Comparison of ENCODE assay signal across 10 mouse cellular contexts in genomic region chr15:79400134-79400974, GRCm38 (mm10). TPM values are rescaled to one million over a fixed set of nuclear protein-coding genes. Genes with fewer than 3 reads are reported as not detected.
DNase-seq lines count a peak whose midpoint lies in the region; ATAC-seq and TF ChIP-seq lines count a peak whose summit lies in the region.
"Had no signal": no experiment of that assay in that cellular context is flagged by ENCODE, and none has a peak within 500 bp of the region (broad histone marks: within the 10 kb centered on the region; RNA-seq: fewer than 3 reads in every experiment).

No protein-coding gene starts in this region.

- peak; percentile 54 for DNase-seq in gastrocnemius, adult 2 months
- DNase-seq in gastrocnemius, postnatal 10 days: no peak
- DNase-seq in 416B (ENCODE audit: low read depth): peak; percentile 89
- DNase-seq in liver, embryonic 13.5 days: no peak
- DNase-seq in natural killer cell, adult 2 months (ENCODE audit: low spot score in 2 of 2): no peak
- no peak for DNase-seq in thymus, adult 18-20 months
- DNase-seq in adrenal gland, adult 2 months: no peak
- DNase-seq: right cerebral cortex, postnatal 25 days had no signal

- no peak for TF ChIP-seq POLR2A in embryonic fibroblast, embryonic 13.5 days (IDR thresholded peaks at IDR 0.05; ENCODE audit: low read depth, low read length)

- peaks cover 6% of the 10 kb centered on the region; the same call in 1 of the 2 replicates for H3K27me3 ChIP-seq in liver, embryonic 13.5 days

- peak overlapping the region; percentile 6; the same call in 1 of the 2 replicates for H3K4me2 ChIP-seq in liver, embryonic 13.5 days

- H3K4me1 ChIP-seq in embryonic fibroblast, embryonic 13.5 days (ENCODE audit: control insufficient read depth, insufficient read depth, low read length): peaks cover 22% of the 10 kb centered on the region
- H3K4me1 ChIP-seq in liver, embryonic 13.5 days (replicated peaks): peaks cover 66% of the 10 kb centered on the region

- no peaks in the 10 kb centered on the region for H3K36me3 ChIP-seq in liver, embryonic 13.5 days
- H3K36me3 ChIP-seq: G1E had no signal

- peak overlapping the region; percentile 99 for H3K27ac ChIP-seq in gastrocnemius, adult 2 months
- no peak overlapping the region; the same call in 1 of the 2 replicates for H3K27ac ChIP-seq in embryonic fibroblast, embryonic 13.5 days (ENCODE audit: insufficient read depth, low read length)
- H3K27ac ChIP-seq in liver, embryonic 13.5 days: no peak overlapping the region; the same call in 1 of the 2 replicates

- TF ChIP-seq CTCF in gastrocnemius, adult 2 months (IDR thresholded peaks at IDR 0.05): no peak
- TF ChIP-seq CTCF in embryonic fibroblast, embryonic 13.5 days (IDR thresholded peaks at IDR 0.05; ENCODE audit: borderline replicate concordance, insufficient read depth, low read length): no peak

- ATAC-seq in liver, embryonic 13.5 days (ENCODE audit: low read depth): no peak

- no peaks in the 10 kb centered on the region for H3K9me3 ChIP-seq in liver, embryonic 13.5 days (replicated peaks)
- H3K9me3 ChIP-seq: G1E had no signal

- intact Hi-C loops in gastrocnemius, adult 2 months (cut with DNase I): no loop called here

- no peak overlapping the region for H3K9ac ChIP-seq in liver, embryonic 13.5 days

- 29% methylated on average over 6 of the region's 6 CpGs for WGBS in liver, embryonic 13.5 days (ENCODE audit: insufficient replicate concordance)

- H3K4me3 ChIP-seq in gastrocnemius, adult 2 months: peak overlapping the region; percentile 96
- H3K4me3 ChIP-seq in embryonic fibroblast, embryonic 13.5 days (ENCODE audit: insufficient read depth, low read length): peak overlapping the region; percentile 95; the same call in 1 of the 2 replicates
- H3K4me3 ChIP-seq in liver, embryonic 13.5 days (replicated peaks): no peak overlapping the region

RNA-seq across cellular contexts. Expression of gene Tmem184b, which starts 3.0 kb away (rescaled TPM):
- total RNA-seq in gastrocnemius, adult 2 months (2021): 10 to 100 TPM; 26.1 to 36.7 TPM
- total RNA-seq in gastrocnemius, postnatal 10 days (2021): 10 to 100 TPM; 42.0 to 47.5 TPM
- 82.2 and 98.9 TPM in 2 replicates for polyA plus RNA-seq in embryonic fibroblast, embryonic 13.5 days (2011; ENCODE audit: insufficient read length, low read depth, missing spikeins)
- 8.7 and 12.1 TPM in 2 replicates for polyA plus RNA-seq in liver, embryonic 13.5 days (2015; fragmentation: Nextera tagmentation; extraction: Ambion mirVana)
- total RNA-seq in adrenal gland, adult 2 months (2021): 10 to 100 TPM; 61.5 to 66.3 TPM
- polyA plus RNA-seq in adrenal gland, adult 2 months (2012; rRNA removed): 255 and 262 TPM in 2 replicates

RNA-seq across cellular contexts. Expression of gene Maff, which starts 53.9 kb away (rescaled TPM):
- 1 to 10 TPM; 4.0 to 8.8 TPM for total RNA-seq in gastrocnemius, adult 2 months (2021)
- 1 to 10 TPM; 2.0 to 2.6 TPM for total RNA-seq in gastrocnemius, postnatal 10 days (2021)
- polyA plus RNA-seq in embryonic fibroblast, embryonic 13.5 days (2011; ENCODE audit: insufficient read length, low read depth, missing spikeins): 11.7 and 13.8 TPM in 2 replicates
- 0.95 and 1.1 TPM in 2 replicates for polyA plus RNA-seq in liver, embryonic 13.5 days (2015; fragmentation: Nextera tagmentation; extraction: Ambion mirVana)
- total RNA-seq in adrenal gland, adult 2 months (2021): 1 to 10 TPM; 7.2 to 9.5 TPM
- 3.2 and 3.4 TPM in 2 replicates for polyA plus RNA-seq in adrenal gland, adult 2 months (2012; rRNA removed)

RNA-seq across cellular contexts. Expression of gene Csnk1e, which starts 55.0 kb away (rescaled TPM):
- 10 to 100 TPM; 41.8 to 61.4 TPM for total RNA-seq in gastrocnemius, adult 2 months (2021)
- total RNA-seq in gastrocnemius, postnatal 10 days (2021): 10 to 100 TPM; 55.5 to 60.8 TPM
- polyA plus RNA-seq in embryonic fibroblast, embryonic 13.5 days (2011; ENCODE audit: insufficient read length, low read depth, missing spikeins): 62.7 and 78.9 TPM in 2 replicates
- 10.4 and 11.4 TPM in 2 replicates for polyA plus RNA-seq in liver, embryonic 13.5 days (2015; fragmentation: Nextera tagmentation; extraction: Ambion mirVana)
- total RNA-seq in adrenal gland, adult 2 months (2021): 10 to 100 TPM; 74.6 to 87.7 TPM
- 59.2 and 65.3 TPM in 2 replicates for polyA plus RNA-seq in adrenal gland, adult 2 months (2012; rRNA removed)
- polyA plus RNA-seq: G1E had no signal

Comparison
In these comparisons a context has a peak if more than half of its experiments do, and no peak if none do; other contexts are left out.
1. DNase-seq: peak in gastrocnemius, adult 2 months (single experiment) and 416B (single experiment); none in gastrocnemius, postnatal 10 days (single experiment), liver, embryonic 13.5 days (single experiment), natural killer cell, adult 2 months (0 of 2), thymus, adult 18-20 months (0 of 2) and adrenal gland, adult 2 months (single experiment).